Mouse (Mus musculus) T-helper 17 cell (primary cell): ENCODE results near the gene Ensa.
"Not testable (repeated sequence)": the region's sequence is repeated elsewhere in the genome, so short reads cannot be mapped to it uniquely, and the experiment has no call there.

Experiments
- in situ Hi-C, 2 experiments: fragments of 300-600 bp; cut with MboI, MseI; formaldehyde crosslinking; loops; 1 replicate in 1 of 2; 2 replicates in 1 of 2; pipeline ENCODE4 v1.15.1; 2025; ENCODE audit warnings: high pct_unique_total_duplicates in 2 of 2

Gene Ensa

DNA sequence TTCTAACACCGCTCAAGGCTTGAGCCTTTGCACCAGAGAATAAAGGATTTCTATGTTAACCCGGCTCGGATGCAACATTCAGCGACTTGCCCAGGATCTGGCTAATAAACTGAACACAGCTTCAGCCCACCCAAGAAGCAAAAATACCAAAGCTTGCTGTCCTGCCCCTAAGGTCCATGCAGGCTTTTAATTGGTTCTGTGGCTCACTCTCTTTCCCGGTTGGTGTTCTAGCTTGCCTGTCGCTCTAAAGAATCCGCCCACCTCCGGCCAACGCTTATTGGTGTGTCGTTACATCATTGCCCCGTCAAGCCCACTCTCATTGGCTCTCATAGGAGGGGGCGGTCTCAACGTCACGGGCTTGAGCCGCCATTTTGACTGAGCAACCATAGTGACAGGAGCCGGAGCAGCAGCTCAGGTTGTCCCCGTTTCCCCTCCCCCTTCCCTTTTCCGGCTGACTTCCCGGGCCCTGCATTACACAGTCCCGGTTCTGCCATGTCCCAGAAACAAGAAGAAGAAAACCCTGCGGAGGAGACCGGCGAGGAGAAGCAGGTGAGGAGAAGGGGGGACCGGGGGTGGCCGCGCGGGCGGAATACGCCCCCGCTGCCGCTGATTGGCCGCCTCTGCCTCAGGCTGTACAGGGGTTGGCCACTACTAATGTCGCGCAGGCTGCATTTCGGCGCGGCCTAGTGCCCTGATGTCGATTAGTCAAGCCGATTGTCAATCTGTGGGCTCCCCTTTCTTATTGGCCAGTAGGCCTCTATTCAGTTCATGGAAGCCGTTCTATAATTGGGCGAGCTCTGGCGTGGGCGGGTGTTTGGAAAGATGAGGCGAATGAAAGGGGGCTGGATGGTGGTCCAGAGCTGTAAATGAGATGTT, at the start of gene Ensa:
Gene Ensa, plus strand, starts transcription at position 366 of the 876 bp plus-strand sequence.
- in situ Hi-C loops = no loop called here

GRCm38 (mm10) chr3:95587754-95588603, 36.8 kb upstream of the Ensa start:
- in situ Hi-C loops = no loop called here

- in situ Hi-C loops = no loop called here
These were observed 36.1 kb upstream of the Ensa start, which contains the start of gene Golph3l for GRCm38 (mm10) chr3:95588604-95589086. Gene Golph3l (plus strand): TSS chr3:95588934.

GRCm38 (mm10) chr3:95598734-95599133, 26.1 kb upstream of the Ensa start:
- in situ Hi-C loops = no loop called here

DNA sequence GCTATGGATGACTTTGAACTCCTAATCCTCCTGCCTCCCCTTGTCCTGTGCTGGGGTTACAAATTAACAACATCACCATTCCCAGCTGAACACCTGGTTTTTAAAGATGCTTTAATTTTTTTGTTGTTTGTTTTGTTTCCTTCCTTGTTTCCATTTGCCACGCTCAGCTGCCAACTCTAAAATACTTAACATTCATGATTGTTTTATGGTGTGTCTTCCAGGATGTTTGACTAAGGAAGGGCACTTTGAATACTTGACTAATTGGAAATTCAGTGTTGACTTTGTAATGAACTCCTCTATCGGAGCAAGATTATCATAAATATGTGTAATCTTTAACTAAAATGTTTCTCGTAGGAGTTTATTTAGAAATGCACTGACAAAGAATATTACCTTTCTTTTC, 23.5 kb upstream of the Ensa start:
- in situ Hi-C loops = no loop called here

GRCm38 (mm10) chr3:95606096-95606495, 18.7 kb upstream of the Ensa start:
- in situ Hi-C loops = loop anchor here in 1 of 2 experiments (5.0 kb wide), 1 partner anchor 44 kb away; no protein-coding TSS in a partner anchor

- in situ Hi-C loops = loop anchor here in 1 of 2 experiments (5.0 kb wide), 1 partner anchor 47 kb away; no protein-coding TSS in a partner anchor
These were observed 15.6 kb upstream of the Ensa start for GRCm38 (mm10) chr3:95609195-95609594.

DNA sequence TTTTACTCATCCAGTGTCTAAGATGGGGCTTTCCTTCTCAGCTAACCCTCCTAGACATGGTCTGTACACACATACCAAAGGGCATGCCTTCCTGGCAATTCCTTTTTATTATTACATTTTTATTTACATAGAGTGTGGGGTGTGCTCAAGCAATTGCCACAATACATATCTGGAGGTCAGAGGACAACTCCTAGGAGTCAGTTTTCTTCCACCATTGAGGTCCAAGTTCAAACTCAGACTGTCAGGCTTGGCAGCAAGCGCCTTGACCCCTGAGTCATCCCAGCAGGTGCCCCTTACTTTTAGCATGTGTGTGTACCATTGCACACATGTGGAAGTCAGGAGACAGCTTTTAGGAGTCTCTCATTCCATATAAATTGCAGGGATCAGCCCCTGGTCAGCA, 10.8 kb upstream of the Ensa start:
- in situ Hi-C loops = loop anchor here in 1 of 2 experiments (10.0 kb wide), 1 partner anchor 1541 kb away; the partner anchor contains the start of gene Acp6

DNA sequence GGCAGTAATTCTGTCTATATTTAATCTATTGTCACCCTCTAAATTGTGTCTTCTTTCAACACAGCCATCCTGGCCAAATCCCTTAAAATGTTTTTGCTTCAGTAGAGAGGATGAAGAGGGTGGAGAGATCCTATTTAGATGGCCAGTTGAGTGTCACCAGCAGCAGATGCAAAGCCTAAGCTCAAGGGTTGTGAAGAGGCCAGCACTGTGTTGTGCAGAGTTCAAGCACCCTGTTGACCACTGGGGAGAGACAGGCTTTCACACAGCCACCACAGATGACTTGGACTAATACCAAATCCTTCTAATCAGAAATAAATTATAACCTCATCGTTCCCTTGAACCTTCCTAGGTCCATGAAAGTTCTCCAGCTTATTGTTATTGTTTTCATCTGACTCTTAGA, 6.3 kb upstream of the Ensa start:
- in situ Hi-C loops = loop anchor here in 1 of 2 experiments (10.0 kb wide), 1 partner anchor 1536 kb away; the partner anchor contains the start of gene Acp6

GRCm38 (mm10) chr3:95621241-95621640, 3.6 kb upstream of the Ensa start:
- in situ Hi-C loops = no loop called here

DNA sequence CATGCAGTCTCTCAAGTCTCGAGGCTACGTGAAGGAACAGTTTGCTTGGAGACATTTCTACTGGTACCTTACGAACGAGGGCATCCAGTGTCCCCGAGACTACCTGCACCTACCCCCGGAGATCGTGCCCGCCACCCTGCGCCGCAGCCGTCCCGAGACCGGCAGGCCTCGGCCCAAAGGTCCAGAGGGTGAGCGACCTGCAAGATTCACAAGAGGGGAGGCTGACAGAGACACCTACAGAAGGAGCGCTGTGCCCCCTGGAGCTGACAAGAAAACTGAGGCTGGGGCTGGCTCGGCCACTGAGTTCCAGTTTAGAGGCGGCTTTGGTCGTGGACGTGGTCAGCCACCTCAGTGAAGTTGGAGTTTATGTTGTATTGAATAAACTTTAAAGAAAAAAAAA, 2.4 kb upstream of the Ensa start:
- in situ Hi-C loops = not testable (repeated sequence)

DNA sequence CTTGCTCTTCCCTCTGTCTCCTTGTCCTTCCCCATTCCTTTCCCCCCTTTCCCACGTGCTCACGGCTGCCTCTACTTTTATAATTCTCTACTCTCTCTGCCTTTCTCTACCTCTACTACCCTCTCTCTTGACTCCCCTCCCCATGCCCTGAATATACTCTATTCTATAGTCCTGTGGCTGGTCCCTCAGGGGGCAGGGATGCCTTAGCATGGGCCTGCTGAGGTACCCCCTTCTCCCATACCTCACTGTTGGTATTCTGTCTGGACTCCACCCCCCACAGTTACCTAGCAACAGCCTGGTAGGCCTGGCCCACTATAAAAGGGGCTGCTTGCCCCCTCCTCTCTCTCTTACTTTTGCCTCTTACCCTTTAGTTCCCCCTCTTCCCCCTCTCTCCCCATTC, 1.2 kb upstream of the Ensa start:
- in situ Hi-C loops = no loop called here

GRCm38 (mm10) chr3:95623991-95624515, 740 bp upstream of the Ensa start:
- in situ Hi-C loops = not testable (repeated sequence)

DNA sequence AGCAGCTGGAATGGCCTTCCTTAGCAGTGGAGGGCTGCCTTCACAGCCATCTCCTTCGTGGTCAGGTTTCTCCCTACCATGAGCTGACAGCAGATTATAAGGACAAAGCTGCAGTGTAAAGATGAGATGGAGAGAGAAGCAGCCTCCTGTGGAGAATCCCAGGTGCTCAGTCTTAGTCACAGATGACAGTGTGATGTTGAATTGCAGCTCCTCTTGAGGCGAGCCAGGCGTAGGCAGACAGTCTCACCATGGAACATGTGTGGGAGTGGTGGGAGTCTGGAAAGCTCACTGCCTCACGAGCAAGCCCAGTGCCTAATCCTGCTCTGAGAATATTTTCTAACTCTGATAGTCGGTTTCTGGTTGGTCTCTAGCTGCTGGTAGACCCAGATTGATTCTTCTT, 3.0 kb downstream of the Ensa start:
- in situ Hi-C loops = no loop called here

DNA sequence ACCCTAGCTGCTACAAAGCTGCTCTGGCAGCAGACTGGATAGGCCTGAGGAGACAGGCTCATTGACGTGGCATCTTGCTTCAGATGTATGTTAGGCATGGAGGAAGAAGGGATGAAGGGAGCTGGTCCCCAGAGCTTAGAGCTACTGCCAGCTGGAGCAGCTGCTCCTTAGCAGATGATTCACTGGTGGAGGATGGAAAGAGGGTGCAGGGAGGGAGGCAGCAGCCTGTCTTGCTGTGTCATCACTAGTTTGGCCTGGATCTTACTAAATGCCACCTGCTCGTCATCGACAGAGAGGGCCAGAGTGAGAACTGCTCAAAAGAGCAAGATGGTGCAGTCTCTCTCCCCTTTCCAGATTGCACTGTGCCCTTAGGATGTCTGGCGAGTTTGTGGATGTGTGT, 5.0 kb downstream of the Ensa start:
- in situ Hi-C loops = no loop called here

- in situ Hi-C loops = no loop called here
These were observed 6.1 kb downstream of the Ensa start for GRCm38 (mm10) chr3:95630856-95631255.

GRCm38 (mm10) chr3:95631304-95631703, 6.5 kb downstream of the Ensa start:
- in situ Hi-C loops = no loop called here

GRCm38 (mm10) chr3:95632648-95633588, 8.1 kb downstream of the Ensa start:
- in situ Hi-C loops = no loop called here

GRCm38 (mm10) chr3:95635636-95636035, 10.8 kb downstream of the Ensa start:
- in situ Hi-C loops = loop anchor here in 1 of 2 experiments (5.0 kb wide), 1 partner anchor 42 kb away; no protein-coding TSS in a partner anchor

GRCm38 (mm10) chr3:95636072-95636471, 11.3 kb downstream of the Ensa start:
- in situ Hi-C loops = loop anchor here in 1 of 2 experiments (5.0 kb wide), 1 partner anchor 41 kb away; no protein-coding TSS in a partner anchor
